Mouse (Mus musculus): ENCODE data around the gene Gm4756. TPM values are rescaled to one million over a fixed set of nuclear protein-coding genes. Genes with fewer than 3 reads are reported as not detected.

Gm4756 gene
- not detected for polyA plus RNA-seq (2014; fragmentation: Illumina TruSeq; extraction: RNeasy Lipid Tissue Mini Kit (QIAGEN cat#74804); ENCODE audit: low read depth, low replicate concordance)

GRCm38 (mm10) chr12:72649611-72650330 lies at the start of gene Gm4756:
Gm4756 (minus strand) TSS chr12:72649661.

GRCm38 (mm10) chr12:72664735-72665337 lies 15.4 kb upstream of the Gm4756 start, which contains the start of gene Dhrs7:
Dhrs7 (minus strand) TSS chr12:72664909.

GRCm38 (mm10) chr12:72536021-72536597 lies 113.4 kb downstream of the Gm4756 start, which contains the start of gene Pcnx4:
Pcnx4 (plus strand) TSS chr12:72536383.

Other genes starting within 250 kb of the Gm4756 start
- 3.4 TPM for gene Rtn1, start 240.6 kb downstream of the Gm4756 start, polyA plus RNA-seq (2014; fragmentation: Illumina TruSeq; extraction: RNeasy Lipid Tissue Mini Kit (QIAGEN cat#74804); ENCODE audit: low read depth, low replicate concordance)
- not detected for gene Lrrc9, start 207.8 kb downstream of the Gm4756 start, polyA plus RNA-seq (2014; fragmentation: Illumina TruSeq; extraction: RNeasy Lipid Tissue Mini Kit (QIAGEN cat#74804); ENCODE audit: low read depth, low replicate concordance)
- gene Pcnx4, start 113.3 kb downstream of the Gm4756 start, polyA plus RNA-seq (2014; fragmentation: Illumina TruSeq; extraction: RNeasy Lipid Tissue Mini Kit (QIAGEN cat#74804); ENCODE audit: low read depth, low replicate concordance), result 3.6 TPM
- 56.6 TPM for gene Dhrs7, start 15.2 kb upstream of the Gm4756 start, polyA plus RNA-seq (2014; fragmentation: Illumina TruSeq; extraction: RNeasy Lipid Tissue Mini Kit (QIAGEN cat#74804); ENCODE audit: low read depth, low replicate concordance)
- 199 TPM for gene Ppm1a, start 107.8 kb upstream of the Gm4756 start, polyA plus RNA-seq (2014; fragmentation: Illumina TruSeq; extraction: RNeasy Lipid Tissue Mini Kit (QIAGEN cat#74804); ENCODE audit: low read depth, low replicate concordance)

Data from heart, adult 10 weeks (tissue).